Mouse (Mus musculus) telencephalon, adult 2 months (tissue): ENCODE results near the gene Rasal2.

Source experiments
- DNase-seq: peaks from one replicate; pipeline ENCODE4 v3.0.0-alpha.2; 2011; ENCODE audit warnings: low read depth, low spot score

Gene Rasal2

GRCm38 (mm10) chr1:157343519-157343918 is 68.9 kb downstream of the Rasal2 start:
- DNase-seq: no peak

- DNase-seq: no peak
These were observed 77.6 kb downstream of the Rasal2 start for GRCm38 (mm10) chr1:157334834-157335233.

- no peak for DNase-seq
These were observed 84.3 kb downstream of the Rasal2 start for GRCm38 (mm10) chr1:157328068-157328467.

GRCm38 (mm10) chr1:157323091-157323490 is 89.3 kb downstream of the Rasal2 start:
- no peak for DNase-seq

GRCm38 (mm10) chr1:157318896-157319295 is 93.5 kb downstream of the Rasal2 start:
- no peak for DNase-seq

DNA sequence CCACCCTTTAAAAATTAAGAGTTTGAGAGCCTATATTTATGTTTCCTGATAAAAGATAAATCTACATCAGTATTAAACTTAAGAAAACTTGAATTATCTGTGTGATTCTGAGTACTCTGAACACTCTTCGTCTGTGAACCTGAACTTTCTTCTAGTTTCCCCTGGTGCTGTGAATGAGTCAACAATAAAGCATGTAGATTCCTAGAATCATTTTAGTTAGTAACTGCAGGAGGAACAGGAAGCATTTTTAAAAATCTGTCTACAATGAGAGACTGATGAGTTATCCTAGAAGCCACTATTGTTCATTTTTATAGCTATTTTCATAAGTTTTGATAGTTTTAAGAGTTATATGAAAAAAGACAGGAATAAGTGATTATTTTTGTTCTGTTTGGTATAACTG is 111.1 kb downstream of the Rasal2 start:
- DNase-seq: no peak

- DNase-seq: no peak
These were observed 112.8 kb downstream of the Rasal2 start for GRCm38 (mm10) chr1:157299559-157299958.

- DNase-seq: no peak
These were observed 113.4 kb downstream of the Rasal2 start for GRCm38 (mm10) chr1:157298990-157299389.

DNA sequence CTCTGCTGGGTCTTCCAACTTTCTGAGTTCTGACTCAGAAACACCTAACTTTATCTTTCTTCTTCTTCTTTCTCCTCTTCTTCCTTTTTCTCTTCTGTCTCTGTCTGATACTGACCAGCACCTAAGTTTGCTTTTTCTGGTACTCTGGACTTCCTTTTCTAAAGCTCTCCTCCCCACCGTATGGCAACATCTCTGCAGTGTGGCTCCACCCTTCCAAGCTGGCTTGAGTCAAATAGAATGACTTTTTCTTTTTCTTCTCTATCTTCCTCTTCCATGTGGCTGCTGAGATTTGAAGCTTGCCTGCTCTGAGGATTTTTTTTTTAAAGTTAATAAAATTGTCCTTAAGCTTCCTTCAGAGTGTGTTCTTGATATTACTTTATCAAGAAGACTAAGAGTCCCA is 115.3 kb downstream of the Rasal2 start:
- DNase-seq: no peak

- no peak for DNase-seq
These were observed 116.5 kb downstream of the Rasal2 start for GRCm38 (mm10) chr1:157295868-157296267.

DNA sequence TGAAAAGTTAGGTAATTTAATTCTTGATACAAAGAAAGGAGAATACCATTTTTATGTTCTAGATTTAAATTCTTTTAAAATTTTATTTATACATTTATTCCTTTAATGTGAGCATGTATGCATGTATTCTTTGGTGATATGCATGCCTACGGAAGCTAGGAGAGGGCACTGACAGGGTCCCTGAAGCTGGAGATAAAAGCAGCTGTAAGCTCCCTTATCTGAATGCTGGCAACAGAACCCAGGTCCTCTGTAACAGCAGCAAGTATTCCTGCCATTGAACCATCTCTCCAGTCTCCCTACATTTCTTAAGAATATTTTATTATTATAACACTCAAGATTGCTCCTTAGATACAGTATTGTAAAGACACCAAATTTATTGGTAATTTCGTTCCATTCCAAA is 122.2 kb downstream of the Rasal2 start:
- DNase-seq: no peak

GRCm38 (mm10) chr1:157289251-157289650 is 123.1 kb downstream of the Rasal2 start:
- no peak for DNase-seq

DNA sequence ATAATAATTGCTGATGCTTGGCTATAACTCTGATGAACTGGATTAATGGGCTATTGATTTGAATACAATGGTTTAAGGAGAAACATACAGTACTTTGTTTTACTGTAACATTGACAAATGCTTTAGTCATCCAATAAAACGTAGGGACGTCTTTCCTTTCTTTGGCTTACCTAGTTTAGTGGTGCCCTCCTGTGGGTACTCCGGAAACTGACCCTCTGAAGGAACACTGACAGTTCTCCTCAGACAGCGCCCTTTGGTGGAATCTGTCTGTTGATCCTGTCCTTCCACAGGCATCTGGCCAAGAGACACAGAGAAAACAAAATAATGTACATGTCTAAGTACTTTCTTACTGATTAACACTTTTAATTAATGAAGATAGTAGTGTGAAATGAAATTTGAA is 125.8 kb downstream of the Rasal2 start:
- no peak for DNase-seq

GRCm38 (mm10) chr1:157285366-157285765 is 127.0 kb downstream of the Rasal2 start:
- DNase-seq: no peak

DNA sequence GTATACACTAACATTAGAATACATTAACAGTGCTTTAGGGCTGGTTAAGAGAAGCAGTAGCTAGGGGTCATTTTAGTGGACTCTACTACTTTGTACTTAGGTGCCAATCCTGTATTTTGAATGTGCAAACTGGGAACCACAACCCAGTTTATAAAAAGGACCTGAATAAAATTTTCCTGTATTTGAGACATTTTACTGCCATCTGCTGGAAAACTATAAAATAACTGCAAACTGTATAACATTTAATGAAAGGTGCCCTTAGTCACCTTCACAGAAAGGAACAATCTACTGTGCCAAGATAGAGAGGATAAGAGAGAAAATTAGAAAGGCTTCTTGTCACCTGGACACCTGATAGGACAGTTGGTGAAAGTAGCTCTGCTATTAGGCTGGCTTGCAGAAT is 131.6 kb downstream of the Rasal2 start:
- DNase-seq: no peak

DNA sequence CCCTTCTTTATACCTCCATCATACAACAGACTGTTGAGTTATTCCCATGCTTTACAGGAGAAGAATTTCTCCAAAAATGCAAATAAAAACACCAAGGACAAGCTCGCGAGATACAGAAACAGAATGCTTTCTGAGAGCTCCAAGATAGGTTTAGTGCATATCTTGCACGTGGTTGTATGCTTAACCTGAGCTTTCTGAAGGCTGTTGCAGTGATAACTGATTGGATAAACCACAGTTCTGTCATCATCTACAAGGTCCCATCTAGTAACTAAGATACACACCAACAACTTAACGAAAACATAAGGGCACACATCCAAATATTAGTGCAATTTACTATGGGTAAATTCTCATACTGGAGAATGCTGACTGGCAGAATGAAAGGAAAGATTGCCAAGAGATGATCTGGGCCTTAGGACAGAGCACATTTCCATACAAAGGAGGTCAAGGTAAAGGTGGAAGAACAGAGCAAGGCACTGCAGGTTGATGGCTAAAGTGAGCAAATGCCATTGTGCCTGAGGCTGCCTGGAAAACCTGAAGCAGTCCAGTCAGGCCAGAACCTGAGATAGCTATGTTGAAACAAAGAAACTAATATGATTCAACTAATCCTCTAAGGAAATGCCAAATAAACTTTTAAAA is 136.6 kb downstream of the Rasal2 start:
- no peak for DNase-seq

DNA sequence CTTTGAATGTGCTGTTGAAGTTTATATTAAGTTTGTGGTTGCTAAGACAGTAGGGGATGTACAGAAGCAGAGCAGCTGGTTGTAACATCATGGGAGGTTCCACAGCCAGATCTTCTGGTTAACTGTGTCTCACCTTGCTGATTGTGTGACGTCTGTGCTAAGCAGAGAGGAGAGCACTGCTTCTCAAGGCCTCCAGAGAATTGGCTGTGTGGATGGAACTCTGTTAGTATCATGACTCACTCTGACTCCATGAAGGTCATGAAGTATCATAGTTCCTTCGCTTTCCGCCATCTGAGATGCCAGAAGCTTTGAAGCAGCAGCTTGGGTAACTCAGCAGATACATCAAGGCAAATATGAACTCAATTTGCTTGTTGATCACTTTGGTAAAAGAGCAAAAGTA is 144.5 kb downstream of the Rasal2 start:
- no peak for DNase-seq

DNA sequence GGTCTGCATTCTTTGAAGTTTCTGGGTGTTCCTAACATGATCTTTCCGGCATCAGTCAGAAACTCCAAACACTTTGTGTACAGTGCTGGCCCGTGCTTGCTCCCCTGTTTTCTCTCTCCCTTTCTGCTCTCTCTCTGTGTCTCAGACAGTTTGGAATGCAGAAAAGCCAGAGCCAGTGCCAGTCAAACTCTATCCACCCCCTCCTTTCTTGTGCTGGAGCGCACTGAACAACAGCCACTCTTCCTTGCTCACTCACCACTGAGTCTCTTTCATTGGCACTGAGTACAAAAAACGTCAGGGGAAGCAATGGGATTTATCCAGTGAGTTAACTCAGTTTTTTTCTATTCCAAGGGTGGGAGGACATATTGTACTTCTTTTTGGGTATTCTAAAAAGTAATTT is 155.8 kb downstream of the Rasal2 start:
- DNase-seq: no peak

GRCm38 (mm10) chr1:157255776-157256175 is 156.6 kb downstream of the Rasal2 start:
- DNase-seq: no peak

- DNase-seq: no peak
These were observed 158.6 kb downstream of the Rasal2 start for GRCm38 (mm10) chr1:157253600-157254490.

DNA sequence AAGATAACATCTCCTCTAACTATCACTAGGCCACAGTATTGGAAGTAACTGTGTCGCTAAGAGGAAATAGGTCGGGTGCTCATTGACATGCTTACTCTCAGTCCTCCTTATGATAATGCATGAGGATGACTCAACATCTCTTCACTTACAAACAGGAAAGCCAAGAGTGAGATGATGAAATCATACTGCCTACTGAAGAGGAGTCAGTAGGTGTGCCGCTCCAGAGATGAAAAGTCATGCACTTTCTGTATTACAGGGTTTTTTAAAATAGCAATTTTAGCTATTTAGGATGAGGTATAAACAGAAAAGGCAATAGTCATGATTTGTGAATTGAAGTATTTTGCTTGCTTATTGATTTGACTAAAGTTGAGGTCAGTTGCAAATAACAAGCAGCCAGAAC is 164.3 kb downstream of the Rasal2 start:
- DNase-seq: no peak

DNA sequence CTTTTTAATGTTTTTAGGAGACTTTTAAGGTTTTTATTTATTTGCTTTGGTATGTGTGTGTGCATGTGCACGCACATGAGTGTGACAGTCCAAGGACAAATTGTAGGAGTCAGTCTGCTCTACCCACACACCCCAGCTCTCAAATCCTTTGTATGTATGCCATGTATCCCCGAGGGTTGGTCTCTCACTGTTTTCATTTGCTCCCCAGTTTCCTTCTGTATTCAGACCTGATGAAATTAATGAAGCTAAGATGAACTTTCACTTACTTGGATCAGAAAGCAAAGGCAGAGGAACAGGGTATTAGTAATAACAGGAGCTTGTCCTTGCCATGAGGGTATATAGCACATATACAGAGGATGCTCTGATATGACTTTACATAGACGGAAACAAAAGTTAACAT is 165.1 kb downstream of the Rasal2 start:
- no peak for DNase-seq

DNA sequence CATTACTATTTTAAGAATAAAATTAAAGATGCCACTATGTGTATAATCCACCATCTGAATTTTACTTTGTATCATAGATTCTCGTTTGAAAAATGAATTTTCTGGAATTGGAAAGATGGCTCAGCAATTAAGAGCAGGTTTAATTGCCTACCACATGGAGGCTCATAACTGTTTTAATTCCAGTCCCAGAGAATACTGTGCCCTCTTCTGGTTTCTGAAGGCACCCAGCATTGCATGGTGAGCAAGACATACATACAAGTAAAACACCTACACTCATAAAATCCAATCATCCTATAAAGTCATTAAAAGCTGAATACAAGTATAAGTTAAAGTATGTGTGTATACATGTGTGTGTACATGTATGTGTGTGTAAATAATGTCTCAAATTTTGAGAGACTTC is 165.6 kb downstream of the Rasal2 start:
- no peak for DNase-seq
